Mouse (Mus musculus) fat pad, adult 2 months (tissue): Measurements from ENCODE around the gene Lyrm7.
"Not testable (repeated sequence)": the region's sequence is repeated elsewhere in the genome, so short reads cannot be mapped to it uniquely, and the experiment has no call there.

Experiments
- DNase-seq: peaks from one replicate; pipeline ENCODE4 v3.0.0-alpha.2; 2011; ENCODE audit warnings: low read depth, low spot score; ENCODE audit errors: extremely low read depth

Lyrm7 gene

GRCm38 (mm10) chr11:54860256-54861038 lies at the start of gene Lyrm7:
Lyrm7 (minus strand) TSS chr11:54860916.
- DNase-seq = peak; percentile 95

- no peak for DNase-seq
Measured at GRCm38 (mm10) chr11:54910081-54910665, 49.5 kb upstream of the Lyrm7 start.

GRCm38 (mm10) chr11:54909273-54909672 lies 48.6 kb upstream of the Lyrm7 start:
- DNase-seq = no peak

- DNase-seq = no peak
Measured at GRCm38 (mm10) chr11:54907259-54907658, 46.5 kb upstream of the Lyrm7 start.

- DNase-seq = no peak
Measured at GRCm38 (mm10) chr11:54906466-54906865, 45.8 kb upstream of the Lyrm7 start.

- no peak for DNase-seq
Measured at GRCm38 (mm10) chr11:54905931-54906330, 45.2 kb upstream of the Lyrm7 start.

GRCm38 (mm10) chr11:54905086-54905485 lies 44.4 kb upstream of the Lyrm7 start:
- no peak for DNase-seq

- no peak for DNase-seq
Measured at GRCm38 (mm10) chr11:54903940-54904706, 43.4 kb upstream of the Lyrm7 start.

GRCm38 (mm10) chr11:54903339-54903738 lies 42.6 kb upstream of the Lyrm7 start:
- no peak for DNase-seq

GRCm38 (mm10) chr11:54902333-54903323 lies 41.9 kb upstream of the Lyrm7 start, which contains the start of gene Gpx3:
Gpx3 (plus strand) TSS chr11:54902453.
- DNase-seq = no peak

GRCm38 (mm10) chr11:54899657-54900056 lies 38.9 kb upstream of the Lyrm7 start:
- no peak for DNase-seq

GRCm38 (mm10) chr11:54897470-54897869 lies 36.8 kb upstream of the Lyrm7 start:
- no peak for DNase-seq

GRCm38 (mm10) chr11:54896646-54897045 lies 35.9 kb upstream of the Lyrm7 start:
- not testable (repeated sequence) for DNase-seq

GRCm38 (mm10) chr11:54894589-54894988 lies 33.9 kb upstream of the Lyrm7 start:
- no peak for DNase-seq

- no peak for DNase-seq
Measured at GRCm38 (mm10) chr11:54892091-54892490, 31.4 kb upstream of the Lyrm7 start.

- no peak for DNase-seq
Measured at GRCm38 (mm10) chr11:54891341-54891740, 30.6 kb upstream of the Lyrm7 start.

GRCm38 (mm10) chr11:54887927-54888326 lies 27.2 kb upstream of the Lyrm7 start:
- no peak for DNase-seq

- DNase-seq = no peak
Measured at GRCm38 (mm10) chr11:54885406-54885805, 24.7 kb upstream of the Lyrm7 start.

GRCm38 (mm10) chr11:54884937-54885336 lies 24.2 kb upstream of the Lyrm7 start:
- DNase-seq = no peak

- no peak for DNase-seq
Measured at GRCm38 (mm10) chr11:54884197-54884828, 23.6 kb upstream of the Lyrm7 start.
